Mouse (Mus musculus): ENCODE results near the gene Piezo1.

- TF ChIP-seq CTCF (conservative IDR thresholded peaks at IDR 0.05 in 1 of 2, IDR thresholded peaks at IDR 0.05 in 1 of 2; ENCODE audit: low read depth in 2 of 2, low read length in 2 of 2) (peak; percentile 24 to 44), E2F4 (IDR thresholded peaks at IDR 0.05; ENCODE audit: insufficient replicate concordance, low read depth, low read length) (no peak), KAT2A (IDR thresholded peaks at IDR 0.05; ENCODE audit: insufficient replicate concordance, low read length) (no peak), MEF2A (IDR thresholded peaks at IDR 0.05; ENCODE audit: borderline replicate concordance, low read depth, low read length) (no peak), NELFE (IDR thresholded peaks at IDR 0.05; ENCODE audit: low read depth, low read length) (no peak)
Observed at GRCm38 (mm10) chr8:122497912-122498311, 53.2 kb downstream of the Piezo1 start.
